25 mouse cellular contexts compared by ENCODE assay signal in genomic region chr3:136100973-136101500, GRCm38 (mm10).
DNase-seq lines count a peak whose midpoint lies in the region; ATAC-seq lines count a peak whose summit lies in the region.
"Had no signal": no experiment of that assay in that cellular context is flagged by ENCODE, and none has a peak within 500 bp of the region (broad histone marks: within the 10 kb centered on the region; RNA-seq: fewer than 3 reads in every experiment).

No protein-coding gene starts in this region.

- no peak overlapping the region for H3K4me3 ChIP-seq in kidney, embryonic 14.5 days (ENCODE audit: low read length)
- H3K4me3 ChIP-seq: embryonic facial prominence, embryonic 12.5 days; embryonic facial prominence, embryonic 15.5 days; gastrocnemius, adult 2 months; hindbrain, embryonic 12.5 days had no signal

- no peak overlapping the region for H3K9ac ChIP-seq in kidney, embryonic 14.5 days (ENCODE audit: low read depth, low read length)
- H3K9ac ChIP-seq: embryonic facial prominence, embryonic 15.5 days; forebrain, postnatal 0 days; hindbrain, embryonic 12.5 days had no signal

- WGBS in kidney, embryonic 14.5 days = 90% methylated on average over 5 of the region's 5 CpGs

- no peak overlapping the region for H3K27ac ChIP-seq in kidney, embryonic 14.5 days (ENCODE audit: low read depth, low read length)
- H3K27ac ChIP-seq: embryonic facial prominence, embryonic 12.5 days; embryonic facial prominence, embryonic 15.5 days; gastrocnemius, adult 2 months; hindbrain, embryonic 12.5 days had no signal

- no peaks in the 10 kb centered on the region for H3K27me3 ChIP-seq in kidney, embryonic 14.5 days (ENCODE audit: control insufficient read depth, insufficient read depth, low read length)
- H3K27me3 ChIP-seq: embryonic facial prominence, embryonic 12.5 days; embryonic facial prominence, embryonic 15.5 days; hindbrain, embryonic 12.5 days had no signal

- DNase-seq in 3134 (ENCODE audit: extremely low read depth, insufficient read length, low spot score) = peak; percentile 6
- DNase-seq in adrenal gland, adult 8-10 months = no peak
- DNase-seq in layer of hippocampus, adult 11-12 months (ENCODE audit: low spot score) = no peak
- no peak for DNase-seq in lung, postnatal 36 days
- DNase-seq: adrenal gland, postnatal 14 days; B cell, adult 2 months; cerebellum, adult 11 months; cerebellum, adult 2 months; cerebellum, adult 9-11 months; cerebellum, postnatal 36 days; forebrain, postnatal 0 days; gastrocnemius, adult 2 months; gastrocnemius, postnatal 14 days; heart, adult 11 months had no signal

- H3K36me3 ChIP-seq in kidney, embryonic 14.5 days (ENCODE audit: control insufficient read depth, insufficient read depth, low read length) = no peaks in the 10 kb centered on the region
- H3K36me3 ChIP-seq: embryonic facial prominence, embryonic 12.5 days; embryonic facial prominence, embryonic 15.5 days; hindbrain, embryonic 12.5 days had no signal

- no peaks in the 10 kb centered on the region for H3K4me1 ChIP-seq in kidney, embryonic 14.5 days (ENCODE audit: control insufficient read depth, insufficient read depth, low read length)
- H3K4me1 ChIP-seq: embryonic facial prominence, embryonic 12.5 days; embryonic facial prominence, embryonic 15.5 days; hindbrain, embryonic 12.5 days had no signal

- H3K9me3 ChIP-seq in kidney, embryonic 14.5 days (ENCODE audit: control insufficient read depth, low read length) = no peaks in the 10 kb centered on the region
- H3K9me3 ChIP-seq: embryonic facial prominence, embryonic 12.5 days; embryonic facial prominence, embryonic 15.5 days; hindbrain, embryonic 12.5 days had no signal

- no peak overlapping the region for H3K4me2 ChIP-seq in kidney, embryonic 14.5 days (replicated peaks; ENCODE audit: low read depth, low read length)
- H3K4me2 ChIP-seq: embryonic facial prominence, embryonic 12.5 days; embryonic facial prominence, embryonic 15.5 days; heart, embryonic 11.5 days; hindbrain, embryonic 12.5 days had no signal

- peak; percentile 80 for ATAC-seq in CD4-positive, CD25-positive, alpha-beta regulatory T cell, adult 4 months
- ATAC-seq in common myeloid progenitor, adult 5-6 weeks (replicated peaks; ENCODE audit: low read depth, poor library complexity, severe bottlenecking) = 0 out of 2 replicates have a peak, but pooled peaks have one; percentile 36
- peak; percentile 42; the same call in 1 of the 2 replicates for ATAC-seq in megakaryocyte progenitor cell, adult 5-6 weeks (replicated peaks; ENCODE audit: poor library complexity)
- ATAC-seq in kidney, embryonic 14.5 days (ENCODE audit: low FRiP score, low TSS enrichment) = no peak
- ATAC-seq: forebrain, embryonic 14.5 days; forebrain, postnatal 0 days; hindbrain, embryonic 16.5 days; intestine, postnatal 0 days had no signal
